Mouse (Mus musculus) heart, embryonic 11.5 days (tissue): ENCODE measurements around the gene Mgat5b. TPM values are rescaled to one million over a fixed set of nuclear protein-coding genes. Genes with fewer than 3 reads are reported as not detected.

ENCODE experiments used
- ATAC-seq: fragments of 200-750 bp; cut with Nextera tagmentation; replicated peaks from 2 replicates; pipeline ENCODE4 v1.8.0; 2017; ENCODE audit warnings: moderate library complexity; ENCODE audit not compliant: insufficient number of reproducible peaks, low FRiP score, low TSS enrichment
- H3K27ac ChIP-seq: fragments of 300-500 bp; sonication (generic); 2 replicates; pipeline ENCODE4 v1.5.1; 2014; ENCODE audit warnings: mild to moderate bottlenecking, low read depth, low read length
- H3K27me3 ChIP-seq: fragments of 300-500 bp; sonication (generic); 2 replicates; pipeline ENCODE4 v1.6.1; 2014; ENCODE audit warnings: mild to moderate bottlenecking, low read length, mixed read lengths; ENCODE audit not compliant: control insufficient read depth, insufficient read depth
- H3K36me3 ChIP-seq: fragments of 300-500 bp; sonication (generic); 2 replicates; pipeline ENCODE4 v1.6.1; 2014; ENCODE audit warnings: mild to moderate bottlenecking, low read length, moderate library complexity, mixed read lengths; ENCODE audit not compliant: control insufficient read depth, insufficient read depth
- H3K4me1 ChIP-seq: fragments of 300-500 bp; sonication (generic); 2 replicates; pipeline ENCODE4 v1.6.1; 2014; ENCODE audit warnings: low read length; ENCODE audit not compliant: control insufficient read depth, insufficient read depth
- H3K4me2 ChIP-seq: fragments of 300-500 bp; sonication (generic); 2 replicates; pipeline ENCODE4 v1.6.1; 2014; ENCODE audit warnings: mild to moderate bottlenecking, moderate library complexity
- H3K4me3 ChIP-seq: fragments of 300-500 bp; sonication (generic); 2 replicates; pipeline ENCODE4 v1.5.1; 2014; ENCODE audit warnings: low read depth, low read length
- H3K9ac ChIP-seq: fragments of 300-500 bp; sonication (generic); 2 replicates; pipeline ENCODE4 v1.6.1; 2014; ENCODE audit warnings: mild to moderate bottlenecking, low read depth, low read length, moderate library complexity
- H3K9me3 ChIP-seq: fragments of 300-500 bp; sonication (generic); replicated peaks from 2 replicates; pipeline ENCODE4 v1.6.1; 2016; ENCODE audit warnings: low read length; ENCODE audit not compliant: control insufficient read depth
- WGBS: fragments of 180-500 bp; shearing (Covaris S2); extraction: QIAGEN DNeasy Blood & Tissue Kit; methylation state at CpG from one replicate; pipeline ENCODE4 v1.1.7; 2014; ENCODE audit not compliant: insufficient replicate concordance; 5-methylcytosine and 5-hydroxymethylcytosine counted together
- polyA plus RNA-seq: library from polyadenylated mRNA; unstranded; fragments of >200 nt; fragmentation: Nextera tagmentation; extraction: Ambion mirVana; gene quantifications from 2 replicates; pipeline ENCODE4 v1.2.1, GENCODE M21; 2014

Mgat5b gene
- polyA plus RNA-seq, 1 experiment from 2014 or later, result 0.29 TPM

DNA sequence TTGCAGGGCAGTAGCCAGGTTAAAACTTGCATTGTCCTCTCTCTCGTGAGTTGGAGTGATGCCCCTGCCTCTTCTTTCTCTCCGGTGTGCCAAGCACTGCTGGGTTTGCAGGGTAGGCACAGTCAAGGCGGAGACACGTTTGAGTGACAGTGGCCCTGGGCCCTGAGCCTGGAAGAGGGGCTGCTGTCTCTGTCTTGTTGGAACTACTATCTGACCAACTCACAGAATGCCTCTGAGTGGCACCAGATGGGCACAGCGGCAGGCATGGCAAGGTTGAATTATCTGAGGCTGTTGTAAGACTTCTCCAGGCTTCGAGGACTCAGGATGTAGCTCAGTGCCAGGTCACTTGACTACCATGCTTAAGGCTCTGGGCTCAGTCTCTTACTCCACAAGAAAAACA lies 9.4 kb downstream of the Mgat5b start:
- H3K27ac ChIP-seq, result no peak overlapping the region
- H3K4me1 ChIP-seq, result no peaks in the 10 kb centered on the region
- no peaks in the 10 kb centered on the region for H3K36me3 ChIP-seq
- no peak for ATAC-seq
- no peak overlapping the region for H3K9ac ChIP-seq
- no peak overlapping the region for H3K4me2 ChIP-seq
- H3K4me3 ChIP-seq, result no peak overlapping the region
- H3K27me3 ChIP-seq, result peaks cover 22% of the 10 kb centered on the region
- no peaks in the 10 kb centered on the region for H3K9me3 ChIP-seq
- 77% methylated on average over 6 of the region's 6 CpGs for WGBS

DNA sequence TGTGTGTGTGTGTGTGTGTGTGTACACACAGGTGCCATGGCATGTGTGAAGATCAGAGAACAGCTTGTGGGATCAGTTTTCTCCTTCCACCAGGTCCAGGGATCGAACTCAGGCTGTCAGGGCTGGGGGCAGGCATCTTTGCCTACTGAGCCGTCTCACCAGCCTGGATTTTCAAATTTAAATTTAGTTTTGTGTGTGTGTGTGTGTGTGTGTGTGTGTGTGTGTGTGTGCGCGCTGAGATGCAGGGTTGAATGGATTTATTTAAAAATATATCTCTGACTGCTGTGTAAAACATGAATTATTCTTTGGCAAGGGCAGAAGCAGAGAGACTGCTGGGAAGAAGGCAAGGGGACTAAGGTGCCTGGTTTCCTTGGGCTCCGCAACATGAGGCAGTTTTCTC lies 16.2 kb downstream of the Mgat5b start:
- WGBS, result 85% methylated on average over 5 of the region's 5 CpGs
- H3K4me3 ChIP-seq, result no peak overlapping the region
- H3K9ac ChIP-seq, result no peak overlapping the region
- no peak overlapping the region for H3K27ac ChIP-seq
- no peaks in the 10 kb centered on the region for H3K36me3 ChIP-seq
- ATAC-seq, result no peak
- H3K4me1 ChIP-seq, result peaks cover 39% of the 10 kb centered on the region
- no peaks in the 10 kb centered on the region for H3K9me3 ChIP-seq
- H3K27me3 ChIP-seq, result no peaks in the 10 kb centered on the region
- H3K4me2 ChIP-seq, result no peak overlapping the region

DNA sequence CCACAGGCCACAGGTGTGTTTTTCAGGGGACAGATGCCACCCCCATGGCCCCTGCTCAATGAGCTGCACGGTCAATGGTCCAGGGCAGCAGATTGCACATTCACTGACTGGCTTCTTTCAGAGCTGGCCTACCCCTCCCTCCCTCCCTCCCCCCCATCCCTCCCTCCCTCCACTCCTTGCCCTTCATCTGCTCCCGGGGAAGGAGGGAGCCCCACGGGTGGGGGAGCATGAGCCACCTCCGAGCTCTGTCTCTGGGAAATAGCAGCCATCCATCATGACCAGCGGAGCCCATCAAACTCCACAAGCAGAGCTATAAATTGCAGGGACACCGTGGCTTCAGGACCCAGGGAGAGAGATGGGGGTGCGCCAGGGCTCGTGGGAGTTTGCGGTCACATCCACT lies 16.7 kb downstream of the Mgat5b start:
- Histone ChIP-seq H3K27me3 (no peaks in the 10 kb centered on the region), H3K27ac (no peak overlapping the region), H3K4me1 (peaks cover 39% of the 10 kb centered on the region), H3K9me3 (no peaks in the 10 kb centered on the region), H3K9ac (no peak overlapping the region), H3K4me3 (no peak overlapping the region), H3K4me2 (no peak overlapping the region), H3K36me3 (no peaks in the 10 kb centered on the region)
- no peak for ATAC-seq
- 55% methylated on average over 9 of the region's 9 CpGs for WGBS

DNA sequence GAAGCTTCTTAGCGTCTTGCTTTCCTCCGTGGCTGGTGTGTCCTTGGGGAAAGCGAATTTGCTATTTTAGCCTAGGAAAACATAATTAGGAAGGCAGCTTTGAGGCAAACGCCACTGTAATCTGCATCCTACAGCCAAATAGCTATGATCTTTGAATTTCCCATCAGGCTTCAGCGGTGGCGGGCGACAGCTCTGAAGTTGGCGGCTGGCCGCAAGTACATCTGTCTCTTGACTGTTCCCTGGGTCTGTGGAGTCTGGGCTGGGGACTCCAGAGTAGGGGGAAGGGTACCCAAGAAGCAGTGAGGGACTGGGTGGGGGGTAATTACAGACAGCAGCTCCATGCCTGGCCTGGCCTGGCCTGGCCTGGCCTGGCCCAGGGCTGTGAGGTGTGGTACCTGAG lies 17.3 kb downstream of the Mgat5b start:
- Histone ChIP-seq H3K4me3 (no peak overlapping the region), H3K27ac (0 out of 2 replicates have a peak overlapping the region, but pooled peaks have one; percentile 5), H3K36me3 (no peaks in the 10 kb centered on the region), H3K9me3 (no peaks in the 10 kb centered on the region), H3K27me3 (no peaks in the 10 kb centered on the region), H3K9ac (no peak overlapping the region), H3K4me1 (peaks cover 44% of the 10 kb centered on the region), H3K4me2 (no peak overlapping the region)
- 0 out of 2 replicates have a peak, but pooled peaks have one; percentile 24 for ATAC-seq
- WGBS, result 72% methylated on average over 9 of the region's 9 CpGs

DNA sequence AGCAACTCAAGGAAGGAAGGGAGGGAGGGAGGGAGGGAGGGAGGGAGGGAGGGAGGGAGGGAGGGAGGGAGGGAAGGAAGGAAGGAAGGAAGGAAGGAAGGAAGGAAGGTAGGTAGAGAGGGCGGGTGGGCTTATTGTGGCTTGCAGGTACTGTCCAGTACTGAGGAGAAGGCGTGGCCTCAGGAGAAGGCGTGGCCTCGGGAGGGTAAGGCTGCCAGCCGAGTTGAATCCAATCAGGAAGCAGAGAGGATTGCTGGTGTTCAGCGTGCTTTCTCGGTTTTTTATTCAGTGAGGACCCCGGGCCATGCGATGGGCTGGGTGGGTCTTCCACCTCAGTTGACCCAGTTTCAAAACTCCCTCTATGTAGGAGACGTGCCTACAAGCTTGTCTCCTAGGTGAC lies 18.5 kb downstream of the Mgat5b start:
- Histone ChIP-seq H3K9me3 (no peaks in the 10 kb centered on the region), H3K4me3 (no peak overlapping the region), H3K27me3 (peaks cover 3% of the 10 kb centered on the region; the same call in 1 of the 2 replicates), H3K9ac (no peak overlapping the region), H3K4me1 (peaks cover 49% of the 10 kb centered on the region), H3K4me2 (no peak overlapping the region), H3K36me3 (no peaks in the 10 kb centered on the region), H3K27ac (no peak overlapping the region)
- WGBS, result 23% methylated on average over 10 of the region's 10 CpGs
- no peak for ATAC-seq

DNA sequence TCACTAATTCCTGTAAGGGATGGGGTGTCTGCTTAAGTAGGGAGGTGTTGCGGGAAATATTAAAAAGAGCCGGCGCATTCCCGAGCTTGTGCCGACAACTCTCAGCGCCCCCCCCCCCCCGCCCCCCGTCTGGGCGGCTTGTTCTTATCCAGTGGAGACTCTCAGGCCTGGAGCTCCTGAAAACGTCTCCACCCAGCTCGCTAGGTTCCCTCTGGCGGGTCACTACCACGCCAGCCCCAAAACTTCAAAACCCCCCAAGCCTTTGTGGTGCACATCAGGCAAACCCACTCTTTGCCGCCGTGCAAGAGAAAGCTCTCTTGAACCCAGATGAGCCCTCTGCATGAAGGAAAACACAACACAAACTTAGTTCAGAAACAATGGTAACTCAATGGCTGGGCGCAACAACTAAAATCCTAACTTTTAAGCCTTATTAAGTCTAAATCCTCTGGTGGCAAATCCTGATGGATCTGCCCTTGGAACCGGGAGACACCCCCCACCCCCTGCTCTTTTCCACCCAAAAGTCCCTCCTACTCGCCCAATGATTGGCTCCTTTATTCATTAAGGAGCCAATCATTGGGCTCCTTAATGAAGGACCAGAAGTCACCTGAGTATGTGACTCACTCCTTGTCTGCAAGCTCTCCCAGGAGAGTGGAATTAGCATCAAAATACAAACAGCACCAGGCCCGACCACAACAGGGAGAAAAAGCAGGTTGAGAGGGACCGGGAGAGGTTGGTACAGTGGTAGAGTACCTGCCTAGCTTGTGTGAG lies 21.6 kb downstream of the Mgat5b start:
- peaks cover 3% of the 10 kb centered on the region; the same call in 1 of the 2 replicates for H3K27me3 ChIP-seq
- peak overlapping the region; percentile 37 for H3K4me3 ChIP-seq
- no peaks in the 10 kb centered on the region for H3K36me3 ChIP-seq
- H3K4me1 ChIP-seq, result peaks cover 56% of the 10 kb centered on the region
- peak overlapping the region; percentile 72 for H3K9ac ChIP-seq
- peak overlapping the region; percentile 77 for H3K4me2 ChIP-seq
- no peak for ATAC-seq
- H3K9me3 ChIP-seq, result no peaks in the 10 kb centered on the region
- H3K27ac ChIP-seq, result peak overlapping the region; percentile 64
- WGBS, result 2% methylated on average over 19 of the region's 20 CpGs

DNA sequence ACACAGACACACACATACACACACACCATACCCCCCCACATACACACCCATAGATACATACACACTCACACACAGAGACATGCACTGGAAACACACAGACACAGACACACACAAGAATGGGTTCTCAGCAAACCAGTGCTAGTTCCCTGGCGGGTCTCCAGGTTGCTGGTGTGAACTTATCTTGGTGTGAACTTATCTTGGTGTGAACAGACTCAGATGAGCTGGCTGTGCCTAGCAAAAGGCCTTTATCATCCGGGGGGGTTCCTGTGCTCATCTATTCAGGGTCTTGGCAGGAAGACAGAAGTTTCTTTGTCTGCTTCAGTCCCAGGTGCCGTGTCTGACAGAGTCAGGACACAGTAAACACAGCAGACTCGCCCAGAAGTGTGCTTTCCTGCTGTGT lies 25.7 kb downstream of the Mgat5b start:
- WGBS, result 28% methylated on average over 4 of the region's 4 CpGs
- no peak overlapping the region for H3K27ac ChIP-seq
- H3K4me1 ChIP-seq, result peaks cover 22% of the 10 kb centered on the region
- ATAC-seq, result no peak
- H3K9ac ChIP-seq, result no peak overlapping the region
- H3K4me3 ChIP-seq, result no peak overlapping the region
- H3K4me2 ChIP-seq, result no peak overlapping the region
- no peaks in the 10 kb centered on the region for H3K36me3 ChIP-seq
- no peaks in the 10 kb centered on the region for H3K9me3 ChIP-seq
- H3K27me3 ChIP-seq, result peaks cover 3% of the 10 kb centered on the region; the same call in 1 of the 2 replicates

DNA sequence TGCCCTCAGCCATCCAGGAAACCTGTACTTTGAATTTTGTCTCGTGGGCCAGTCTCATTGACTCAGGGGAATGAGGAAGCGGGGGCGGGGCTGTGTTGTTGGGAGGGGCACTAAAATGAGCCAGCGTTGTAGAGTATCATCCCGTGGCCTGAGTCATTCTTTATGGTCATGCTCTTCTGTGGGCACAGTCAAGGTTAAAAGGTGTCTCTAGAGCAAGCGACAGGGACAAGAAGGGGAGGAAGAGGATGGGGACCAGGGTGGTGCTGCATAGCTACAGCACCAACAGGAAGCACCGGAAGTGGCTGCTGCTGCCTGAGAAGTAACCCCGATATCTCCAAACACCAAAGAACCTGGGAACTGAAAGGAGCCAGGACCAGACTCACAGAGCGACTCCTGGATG lies 31.2 kb downstream of the Mgat5b start:
- Histone ChIP-seq H3K27me3 (no peaks in the 10 kb centered on the region), H3K4me2 (no peak overlapping the region), H3K36me3 (no peaks in the 10 kb centered on the region), H3K9me3 (no peaks in the 10 kb centered on the region), H3K27ac (no peak overlapping the region), H3K4me3 (no peak overlapping the region), H3K4me1 (peaks cover 18% of the 10 kb centered on the region), H3K9ac (peak overlapping the region; percentile 17; the same call in 1 of the 2 replicates)
- no peak for ATAC-seq
- WGBS, result 57% methylated on average over 9 of the region's 9 CpGs

DNA sequence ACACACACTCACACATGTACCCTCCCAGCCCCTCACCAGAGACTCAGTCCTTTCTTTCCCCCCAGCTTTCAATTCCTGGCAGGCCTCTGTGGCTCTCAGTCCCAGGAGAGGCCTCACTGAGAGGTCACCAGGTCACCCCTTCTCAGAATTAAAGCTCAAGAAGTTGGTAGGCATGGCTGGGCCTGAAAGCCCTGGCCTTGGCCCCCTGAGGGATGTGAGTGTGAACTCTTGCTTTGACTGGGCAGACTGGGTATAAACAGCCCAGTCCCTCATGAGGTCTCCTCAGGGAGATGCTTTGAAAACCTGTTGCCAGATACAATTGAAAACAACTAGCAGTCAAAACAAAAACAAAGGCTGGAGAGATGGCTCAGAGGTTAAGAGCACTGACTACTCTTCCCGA lies 32.8 kb downstream of the Mgat5b start:
- Histone ChIP-seq H3K9me3 (no peaks in the 10 kb centered on the region; the same call in 1 of the 2 replicates), H3K27ac (no peak overlapping the region), H3K36me3 (no peaks in the 10 kb centered on the region), H3K27me3 (no peaks in the 10 kb centered on the region), H3K4me2 (no peak overlapping the region), H3K4me1 (peaks cover 17% of the 10 kb centered on the region), H3K9ac (no peak overlapping the region), H3K4me3 (no peak overlapping the region)
- WGBS, result 72% methylated on average over 1 of the region's 1 CpGs
- ATAC-seq, result no peak
